In genomic region chr6:129423734-129424072, GRCm38 (mm10) we compare ENCODE assay signal across 8 mouse cellular contexts. TPM values are rescaled to one million over a fixed set of nuclear protein-coding genes. Genes with fewer than 3 reads are reported as not detected.
A peak's percentile ranks its signal among the peaks of the same experiment; 100 is the strongest.
DNase-seq lines count a peak whose midpoint lies in the region; ATAC-seq lines count a peak whose summit lies in the region.

No protein-coding gene starts in this region.

- ATAC-seq in inflammation-experienced regulatory T-cells, adult 6 months, result peak; percentile 76
- peak; percentile 96 for ATAC-seq in megakaryocyte-erythroid progenitor cell, adult 5-6 weeks (replicated peaks; ENCODE audit: low FRiP score, low TSS enrichment, poor library complexity, severe bottlenecking)

- peak; percentile 81 for DNase-seq in ZHBTc4 (ENCODE audit: low read depth, low spot score)
- peak; percentile 48 to 86 for DNase-seq in cerebellum, postnatal 4 days (ENCODE audit: low spot score in 2 of 2)
- peak; percentile 65 to 72 for DNase-seq in gastrocnemius, adult 8-10 months (ENCODE audit: low spot score in 2 of 2)
- peak; percentile 39 to 82 for DNase-seq in left cerebral cortex, adult 9 months (ENCODE audit: low spot score in 2 of 2)
- peak; percentile 29 for DNase-seq in right cerebral cortex, postnatal 25 days
- peak; percentile 60 to 78 for DNase-seq in urinary bladder, postnatal 4 days (ENCODE audit: low spot score in 2 of 2)

RNA-seq across cellular contexts. Expression of gene Clec9a, which starts 15.0 kb away (rescaled TPM):
- total RNA-seq in gastrocnemius, adult 8-10 months (2022), result not detected
- polyA plus RNA-seq in inflammation-experienced regulatory T-cells, adult 6 months (2017; shearing (Covaris generic)), result not detected
- total RNA-seq in megakaryocyte-erythroid progenitor cell, adult 5-6 weeks (2014; fragmentation: Nextera tagmentation), result not detected in 2 replicates
- 0.47 and 0.53 TPM in 2 replicates for total RNA-seq in megakaryocyte-erythroid progenitor cell, adult 5-6 weeks (2017)

RNA-seq across cellular contexts. Expression of gene Clec1b, which starts 26.6 kb away (rescaled TPM):
- not detected for total RNA-seq in gastrocnemius, adult 8-10 months (2022)
- polyA plus RNA-seq in inflammation-experienced regulatory T-cells, adult 6 months (2017; shearing (Covaris generic)), result under 1 TPM in 1 of 3 experiments, not detected in 2; 0.26 TPM
- 0.47 TPM in 1 of 2 replicates, not detected in the other for total RNA-seq in megakaryocyte-erythroid progenitor cell, adult 5-6 weeks (2014; fragmentation: Nextera tagmentation)
- total RNA-seq in megakaryocyte-erythroid progenitor cell, adult 5-6 weeks (2017), result 2.8 TPM in 1 of 2 replicates, not detected in the other

RNA-seq across cellular contexts. Expression of gene Clec1a, which starts 28.1 kb away (rescaled TPM):
- total RNA-seq in gastrocnemius, adult 8-10 months (2022), result 1 to 10 TPM; 1.5 to 4.4 (median 2.0) TPM
- not detected for polyA plus RNA-seq in inflammation-experienced regulatory T-cells, adult 6 months (2017; shearing (Covaris generic))
- not detected in 2 replicates for total RNA-seq in megakaryocyte-erythroid progenitor cell, adult 5-6 weeks (2014; fragmentation: Nextera tagmentation)
- not detected in 2 replicates for total RNA-seq in megakaryocyte-erythroid progenitor cell, adult 5-6 weeks (2017)

RNA-seq across cellular contexts. Expression of gene Clec12b, which starts 38.0 kb away (rescaled TPM):
- total RNA-seq in gastrocnemius, adult 8-10 months (2022), result not detected
- polyA plus RNA-seq in inflammation-experienced regulatory T-cells, adult 6 months (2017; shearing (Covaris generic)), result not detected
- total RNA-seq in megakaryocyte-erythroid progenitor cell, adult 5-6 weeks (2014; fragmentation: Nextera tagmentation), result not detected in 2 replicates
- not detected in 2 replicates for total RNA-seq in megakaryocyte-erythroid progenitor cell, adult 5-6 weeks (2017)

Comparison
In these comparisons a context has a peak if more than half of its experiments do, and no peak if none do; other contexts are left out.
1. Peak in every context shown above with its lines: DNase-seq and ATAC-seq.
2. DNase-seq: peak in every context shown above with its lines; median percentile 81 in ZHBTc4; 69 in urinary bladder, postnatal 4 days; 68 in gastrocnemius, adult 8-10 months; 67 in cerebellum, postnatal 4 days; 60 in left cerebral cortex, adult 9 months; 29 in right cerebral cortex, postnatal 25 days.